Mouse (Mus musculus): ENCODE measurements around the gene Ezr. TPM values are rescaled to one million over a fixed set of nuclear protein-coding genes. Genes with fewer than 3 reads are reported as not detected.

The Ezr gene
- 51.6 and 55.0 TPM in 2 replicates for polyA plus RNA-seq (2016; fragmentation: Nextera tagmentation; extraction: Ambion mirVana)

GRCm38 (mm10) chr17:6782611-6783005 is at the start of gene Ezr:
Gene Ezr (minus strand): TSS chr17:6782784.
- Histone ChIP-seq H3K36me3 (replicated peaks) (no peaks in the 10 kb centered on the region), H3K27me3 (replicated peaks; ENCODE audit: low read depth, poor library complexity, severe bottlenecking) (peaks cover 46% of the 10 kb centered on the region), H3K27ac (replicated peaks) (peak within 1 kb of the TSS; percentile 92), H3K9me3 (no peaks in the 10 kb centered on the region), H3K4me3 (peak within 1 kb of the TSS; percentile 87), H3K4me1 (peaks cover 44% of the 10 kb centered on the region)
- under 1% methylated on average over 52 of the region's 52 CpGs for WGBS
- DNase-seq (ENCODE audit: low spot score): peak; percentile 88

- no peak for DNase-seq (ENCODE audit: low spot score)
- H3K36me3 ChIP-seq (replicated peaks): no peaks in the 10 kb centered on the region
- WGBS: 60% methylated on average over 1 of the region's 1 CpGs
- H3K27ac ChIP-seq (replicated peaks): no peak overlapping the region
- no peaks in the 10 kb centered on the region for H3K9me3 ChIP-seq
- no peaks in the 10 kb centered on the region; the same call in 1 of the 2 replicates for H3K27me3 ChIP-seq (replicated peaks; ENCODE audit: low read depth, poor library complexity, severe bottlenecking)
- no peak overlapping the region for H3K4me3 ChIP-seq
- H3K4me1 ChIP-seq: peaks cover 18% of the 10 kb centered on the region
Observed at GRCm38 (mm10) chr17:6830004-6830592, 47.5 kb upstream of the Ezr start.

- Histone ChIP-seq H3K4me3 (peak overlapping the region; percentile 76), H3K36me3 (replicated peaks) (no peaks in the 10 kb centered on the region), H3K27me3 (replicated peaks; ENCODE audit: low read depth, poor library complexity, severe bottlenecking) (no peaks in the 10 kb centered on the region; the same call in 1 of the 2 replicates), H3K27ac (replicated peaks) (peak overlapping the region; percentile 95), H3K9me3 (no peaks in the 10 kb centered on the region), H3K4me1 (peaks cover 18% of the 10 kb centered on the region)
- no peak for DNase-seq (ENCODE audit: low spot score)
- WGBS: 78% methylated on average over 7 of the region's 7 CpGs
Observed at GRCm38 (mm10) chr17:6828531-6829150, 46.1 kb upstream of the Ezr start.

GRCm38 (mm10) chr17:6827740-6828461 is 45.3 kb upstream of the Ezr start:
- H3K36me3 ChIP-seq (replicated peaks): no peaks in the 10 kb centered on the region
- H3K4me1 ChIP-seq: peaks cover 18% of the 10 kb centered on the region
- under 1% methylated on average over 64 of the region's 64 CpGs for WGBS
- H3K4me3 ChIP-seq: peak overlapping the region; percentile 76
- no peaks in the 10 kb centered on the region for H3K9me3 ChIP-seq
- H3K27me3 ChIP-seq (replicated peaks; ENCODE audit: low read depth, poor library complexity, severe bottlenecking): no peaks in the 10 kb centered on the region; the same call in 1 of the 2 replicates
- peak overlapping the region; percentile 95 for H3K27ac ChIP-seq (replicated peaks)
- peak; percentile 98 for DNase-seq (ENCODE audit: low spot score)

- peaks cover 18% of the 10 kb centered on the region for H3K4me1 ChIP-seq
- H3K4me3 ChIP-seq: peak overlapping the region; percentile 76
- 49% methylated on average over 10 of the region's 10 CpGs for WGBS
- H3K9me3 ChIP-seq: no peaks in the 10 kb centered on the region
- no peaks in the 10 kb centered on the region for H3K36me3 ChIP-seq (replicated peaks)
- H3K27ac ChIP-seq (replicated peaks): peak overlapping the region; percentile 95
- no peaks in the 10 kb centered on the region; the same call in 1 of the 2 replicates for H3K27me3 ChIP-seq (replicated peaks; ENCODE audit: low read depth, poor library complexity, severe bottlenecking)
- peak; percentile 14 for DNase-seq (ENCODE audit: low spot score)
Observed at GRCm38 (mm10) chr17:6827159-6827733, 44.7 kb upstream of the Ezr start.

- H3K27me3 ChIP-seq (replicated peaks; ENCODE audit: low read depth, poor library complexity, severe bottlenecking): no peaks in the 10 kb centered on the region
- no peak overlapping the region for H3K27ac ChIP-seq (replicated peaks)
- no peak overlapping the region for H3K4me3 ChIP-seq
- no peaks in the 10 kb centered on the region for H3K36me3 ChIP-seq (replicated peaks)
- H3K4me1 ChIP-seq: peaks cover 12% of the 10 kb centered on the region
- H3K9me3 ChIP-seq: no peaks in the 10 kb centered on the region
- no peak for DNase-seq (ENCODE audit: low spot score)
- 84% methylated on average over 5 of the region's 5 CpGs for WGBS
Observed at GRCm38 (mm10) chr17:6816796-6817195, 34.2 kb upstream of the Ezr start.

GRCm38 (mm10) chr17:6816151-6816550 is 33.6 kb upstream of the Ezr start:
- Histone ChIP-seq H3K9me3 (no peaks in the 10 kb centered on the region), H3K4me3 (no peak overlapping the region), H3K36me3 (replicated peaks) (no peaks in the 10 kb centered on the region), H3K27ac (replicated peaks) (no peak overlapping the region), H3K4me1 (peaks cover 12% of the 10 kb centered on the region), H3K27me3 (replicated peaks; ENCODE audit: low read depth, poor library complexity, severe bottlenecking) (no peaks in the 10 kb centered on the region)
- no peak for DNase-seq (ENCODE audit: low spot score)
- WGBS: 86% methylated on average over 1 of the region's 1 CpGs

GRCm38 (mm10) chr17:6814656-6815055 is 32.1 kb upstream of the Ezr start:
- DNase-seq (ENCODE audit: low spot score): no peak
- Histone ChIP-seq H3K27ac (replicated peaks) (no peak overlapping the region), H3K27me3 (replicated peaks; ENCODE audit: low read depth, poor library complexity, severe bottlenecking) (no peaks in the 10 kb centered on the region), H3K4me3 (no peak overlapping the region), H3K36me3 (replicated peaks) (no peaks in the 10 kb centered on the region), H3K4me1 (peaks cover 12% of the 10 kb centered on the region), H3K9me3 (no peaks in the 10 kb centered on the region)
- 57% methylated on average over 4 of the region's 4 CpGs for WGBS

GRCm38 (mm10) chr17:6812851-6813191 is 30.2 kb upstream of the Ezr start:
- Histone ChIP-seq H3K36me3 (replicated peaks) (no peaks in the 10 kb centered on the region), H3K4me1 (peaks cover 12% of the 10 kb centered on the region), H3K27ac (replicated peaks) (no peak overlapping the region; the same call in 1 of the 2 replicates), H3K4me3 (no peak overlapping the region), H3K27me3 (replicated peaks; ENCODE audit: low read depth, poor library complexity, severe bottlenecking) (no peaks in the 10 kb centered on the region), H3K9me3 (no peaks in the 10 kb centered on the region)
- DNase-seq (ENCODE audit: low spot score): peak; percentile 19
- WGBS: 13% methylated on average over 3 of the region's 3 CpGs

- no peak overlapping the region; the same call in 1 of the 2 replicates for H3K27ac ChIP-seq (replicated peaks)
- no peak for DNase-seq (ENCODE audit: low spot score)
- WGBS: 58% methylated on average over 7 of the region's 7 CpGs
Observed at GRCm38 (mm10) chr17:6811931-6812850, 29.6 kb upstream of the Ezr start.

GRCm38 (mm10) chr17:6809331-6809730 is 26.7 kb upstream of the Ezr start:
- Histone ChIP-seq H3K27me3 (replicated peaks; ENCODE audit: low read depth, poor library complexity, severe bottlenecking) (no peaks in the 10 kb centered on the region), H3K4me1 (peaks cover 10% of the 10 kb centered on the region), H3K9me3 (no peaks in the 10 kb centered on the region), H3K27ac (replicated peaks) (no peak overlapping the region), H3K36me3 (replicated peaks) (no peaks in the 10 kb centered on the region), H3K4me3 (no peak overlapping the region)
- WGBS: 84% methylated on average over 3 of the region's 3 CpGs
- DNase-seq (ENCODE audit: low spot score): no peak

More at GRCm38 (mm10) chr17:6811931-6812850, 29.6 kb upstream of the Ezr start:
- H3K4me3 ChIP-seq: no peak overlapping the region
- peaks cover 12% of the 10 kb centered on the region for H3K4me1 ChIP-seq
- H3K36me3 ChIP-seq (replicated peaks): no peaks in the 10 kb centered on the region
- H3K27me3 ChIP-seq (replicated peaks; ENCODE audit: low read depth, poor library complexity, severe bottlenecking): no peaks in the 10 kb centered on the region
- no peaks in the 10 kb centered on the region for H3K9me3 ChIP-seq
